Mouse (Mus musculus): Measurements from ENCODE around the gene Apba3. TPM values are rescaled to one million over a fixed set of nuclear protein-coding genes. Genes with fewer than 3 reads are reported as not detected.
A peak's percentile ranks its signal among the peaks of the same experiment; 100 is the strongest.

Apba3 gene
- polyA plus RNA-seq, 1 experiment from 2014 or later = 29.7 TPM

- Histone ChIP-seq H3K27ac (no peak overlapping the region), H3K9ac (peak overlapping the region; percentile 84; the same call in 1 of the 2 replicates), H3K4me2 (no peak overlapping the region), H3K27me3 (peaks cover 19% of the 10 kb centered on the region), H3K4me1 (replicated peaks) (peaks cover 25% of the 10 kb centered on the region), H3K9me3 (no peaks in the 10 kb centered on the region), H3K4me3 (0 out of 2 replicates have a peak overlapping the region, but pooled peaks have one; percentile 70), H3K36me3 (peaks cover 13% of the 10 kb centered on the region; the same call in 1 of the 2 replicates)
- ATAC-seq (ENCODE audit: low FRiP score) = no peak
- WGBS = 78% methylated on average over 6 of the region's 6 CpGs
These were observed 32.6 kb upstream of the Apba3 start for GRCm38 (mm10) chr10:81234206-81234605.

- Histone ChIP-seq H3K27ac (no peak overlapping the region), H3K9ac (0 out of 2 replicates have a peak overlapping the region, but pooled peaks have one; percentile 4), H3K9me3 (no peaks in the 10 kb centered on the region), H3K4me2 (no peak overlapping the region), H3K36me3 (peaks cover 13% of the 10 kb centered on the region; the same call in 1 of the 2 replicates), H3K4me3 (no peak overlapping the region), H3K4me1 (replicated peaks) (peaks cover 17% of the 10 kb centered on the region), H3K27me3 (peaks cover 41% of the 10 kb centered on the region)
- WGBS = 77% methylated on average over 12 of the region's 12 CpGs
- ATAC-seq (ENCODE audit: low FRiP score) = no peak
These were observed 30.1 kb upstream of the Apba3 start for GRCm38 (mm10) chr10:81236471-81237268.

- peaks cover 53% of the 10 kb centered on the region for H3K27me3 ChIP-seq
- WGBS = 80% methylated on average over 2 of the region's 2 CpGs
- H3K4me1 ChIP-seq (replicated peaks) = peaks cover 12% of the 10 kb centered on the region
- no peak overlapping the region for H3K4me2 ChIP-seq
- H3K36me3 ChIP-seq = peaks cover 31% of the 10 kb centered on the region
- H3K9me3 ChIP-seq = no peaks in the 10 kb centered on the region
- H3K4me3 ChIP-seq = no peak overlapping the region
- H3K9ac ChIP-seq = no peak overlapping the region
- no peak overlapping the region for H3K27ac ChIP-seq
- ATAC-seq (ENCODE audit: low FRiP score) = no peak
These were observed 28.1 kb upstream of the Apba3 start for GRCm38 (mm10) chr10:81238618-81239017.

- Histone ChIP-seq H3K4me1 (replicated peaks) (peaks cover 13% of the 10 kb centered on the region), H3K36me3 (peaks cover 28% of the 10 kb centered on the region), H3K9ac (no peak overlapping the region), H3K27me3 (peaks cover 64% of the 10 kb centered on the region), H3K9me3 (no peaks in the 10 kb centered on the region), H3K4me2 (no peak overlapping the region), H3K27ac (no peak overlapping the region), H3K4me3 (no peak overlapping the region)
- ATAC-seq (ENCODE audit: low FRiP score) = no peak
- WGBS = 27% methylated on average over 13 of the region's 13 CpGs
These were observed 25.9 kb upstream of the Apba3 start for GRCm38 (mm10) chr10:81240876-81241275.

- ATAC-seq (ENCODE audit: low FRiP score) = no peak
- no peak overlapping the region for H3K27ac ChIP-seq
- peaks cover 13% of the 10 kb centered on the region for H3K4me1 ChIP-seq (replicated peaks)
- H3K4me2 ChIP-seq = no peak overlapping the region
- H3K9ac ChIP-seq = no peak overlapping the region
- H3K9me3 ChIP-seq = no peaks in the 10 kb centered on the region
- WGBS = 92% methylated on average over 16 of the region's 16 CpGs
- H3K4me3 ChIP-seq = no peak overlapping the region
- H3K27me3 ChIP-seq = peaks cover 75% of the 10 kb centered on the region
- peaks cover 34% of the 10 kb centered on the region for H3K36me3 ChIP-seq
These were observed 24.7 kb upstream of the Apba3 start for GRCm38 (mm10) chr10:81242021-81242420.

GRCm38 (mm10) chr10:81244146-81244545, 22.6 kb upstream of the Apba3 start:
- H3K36me3 ChIP-seq = peaks cover 46% of the 10 kb centered on the region

GRCm38 (mm10) chr10:81244595-81244994, 22.2 kb upstream of the Apba3 start:
- H3K9me3 ChIP-seq = no peaks in the 10 kb centered on the region
- no peak overlapping the region for H3K9ac ChIP-seq
- WGBS = 8% methylated on average over 17 of the region's 17 CpGs
- no peak overlapping the region for H3K27ac ChIP-seq
- ATAC-seq (ENCODE audit: low FRiP score) = peak; percentile 65
- H3K4me3 ChIP-seq = no peak overlapping the region
- peaks cover 48% of the 10 kb centered on the region for H3K36me3 ChIP-seq
- peaks cover 64% of the 10 kb centered on the region for H3K27me3 ChIP-seq
- H3K4me1 ChIP-seq (replicated peaks) = peaks cover 10% of the 10 kb centered on the region; the same call in 1 of the 2 replicates
- no peak overlapping the region for H3K4me2 ChIP-seq

More at GRCm38 (mm10) chr10:81244146-81244545, 22.6 kb upstream of the Apba3 start:
- Histone ChIP-seq H3K9me3 (no peaks in the 10 kb centered on the region), H3K4me2 (no peak overlapping the region), H3K27ac (no peak overlapping the region), H3K4me3 (no peak overlapping the region), H3K9ac (no peak overlapping the region), H3K4me1 (replicated peaks) (peaks cover 10% of the 10 kb centered on the region; the same call in 1 of the 2 replicates), H3K27me3 (peaks cover 64% of the 10 kb centered on the region)
- WGBS = 77% methylated on average over 4 of the region's 4 CpGs
- ATAC-seq (ENCODE audit: low FRiP score) = no peak; the same call in 1 of the 2 replicates

- peaks cover 64% of the 10 kb centered on the region for H3K27me3 ChIP-seq
- H3K27ac ChIP-seq = no peak overlapping the region
- H3K4me2 ChIP-seq = no peak overlapping the region
- H3K4me1 ChIP-seq (replicated peaks) = peaks cover 5% of the 10 kb centered on the region; the same call in 1 of the 2 replicates
- peaks cover 54% of the 10 kb centered on the region for H3K36me3 ChIP-seq
- no peak overlapping the region for H3K4me3 ChIP-seq
- no peak overlapping the region for H3K9ac ChIP-seq
- 95% methylated on average over 6 of the region's 6 CpGs for WGBS
- H3K9me3 ChIP-seq = no peaks in the 10 kb centered on the region
- no peak for ATAC-seq (ENCODE audit: low FRiP score)
These were observed 21.6 kb upstream of the Apba3 start for GRCm38 (mm10) chr10:81245166-81245565.

- Histone ChIP-seq H3K27me3 (peaks cover 72% of the 10 kb centered on the region), H3K4me1 (replicated peaks) (peaks cover 15% of the 10 kb centered on the region), H3K27ac (no peak overlapping the region), H3K9ac (no peak overlapping the region), H3K9me3 (no peaks in the 10 kb centered on the region), H3K4me2 (no peak overlapping the region), H3K36me3 (peaks cover 50% of the 10 kb centered on the region), H3K4me3 (no peak overlapping the region)
- no peak for ATAC-seq (ENCODE audit: low FRiP score)
- 98% methylated on average over 2 of the region's 2 CpGs for WGBS
These were observed 19.0 kb upstream of the Apba3 start for GRCm38 (mm10) chr10:81247804-81248203.

- H3K27ac ChIP-seq = no peak overlapping the region
- H3K4me3 ChIP-seq = no peak overlapping the region
- no peak overlapping the region for H3K9ac ChIP-seq
- 84% methylated on average over 8 of the region's 8 CpGs for WGBS
- peaks cover 21% of the 10 kb centered on the region for H3K4me1 ChIP-seq (replicated peaks)
- no peak for ATAC-seq (ENCODE audit: low FRiP score)
- peaks cover 42% of the 10 kb centered on the region for H3K36me3 ChIP-seq
- peaks cover 76% of the 10 kb centered on the region for H3K27me3 ChIP-seq
- H3K4me2 ChIP-seq = no peak overlapping the region
- H3K9me3 ChIP-seq = no peaks in the 10 kb centered on the region
These were observed 17.3 kb upstream of the Apba3 start for GRCm38 (mm10) chr10:81249442-81249841.

- peak; percentile 80 for ATAC-seq (ENCODE audit: low FRiP score)
- H3K4me3 ChIP-seq = peak within 1 kb of the TSS; percentile 33
- peaks cover 25% of the 10 kb centered on the region for H3K4me1 ChIP-seq (replicated peaks)
- H3K9ac ChIP-seq = peak within 1 kb of the TSS; percentile 66
- H3K9me3 ChIP-seq = no peaks in the 10 kb centered on the region
- H3K27ac ChIP-seq = peak within 1 kb of the TSS; percentile 73; the same call in 1 of the 2 replicates
- peak within 1 kb of the TSS; percentile 61 for H3K4me2 ChIP-seq
- H3K27me3 ChIP-seq = peaks cover 85% of the 10 kb centered on the region
- peaks cover 29% of the 10 kb centered on the region for H3K36me3 ChIP-seq
- WGBS = 8% methylated on average over 43 of the region's 44 CpGs
These were observed 14.0 kb upstream of the Apba3 start, which contains the start of gene Matk for GRCm38 (mm10) chr10:81252424-81253419. Matk (plus strand) TSS chr10:81252935.

- H3K4me1 ChIP-seq (replicated peaks) = peaks cover 42% of the 10 kb centered on the region
- H3K27ac ChIP-seq = no peak overlapping the region
- no peaks in the 10 kb centered on the region for H3K9me3 ChIP-seq
- 58% methylated on average over 1 of the region's 1 CpGs for WGBS
- no peak overlapping the region for H3K9ac ChIP-seq
- H3K27me3 ChIP-seq = peaks cover 96% of the 10 kb centered on the region
- no peak overlapping the region for H3K4me2 ChIP-seq
- no peak for ATAC-seq (ENCODE audit: low FRiP score)
- peaks cover 10% of the 10 kb centered on the region for H3K36me3 ChIP-seq
- H3K4me3 ChIP-seq = no peak overlapping the region
These were observed 11.9 kb upstream of the Apba3 start for GRCm38 (mm10) chr10:81254886-81255285.

All from hindbrain, embryonic 13.5 days (tissue).